Mouse (Mus musculus) stomach, embryonic 14.5 days (tissue): ENCODE data around the gene Lclat1. TPM values are rescaled to one million over a fixed set of nuclear protein-coding genes. Genes with fewer than 3 reads are reported as not detected.

Experiments
- ATAC-seq: fragments of 200-750 bp; cut with Nextera tagmentation; 2 replicates; pipeline ENCODE4 v1.8.0; 2017; ENCODE audit warnings: low read depth, moderate TSS enrichment; ENCODE audit not compliant: insufficient number of reproducible peaks, insufficient read depth, low FRiP score
- H3K27ac ChIP-seq: fragments of 300-500 bp; sonication (generic); 2 replicates; pipeline ENCODE4 v1.5.1; 2014; ENCODE audit warnings: mild to moderate bottlenecking, low read length, moderate library complexity, mixed read lengths
- H3K27me3 ChIP-seq: fragments of 300-500 bp; sonication (generic); 2 replicates; pipeline ENCODE4 v1.6.1; 2014; ENCODE audit warnings: low read length, control low read depth, mixed read lengths; ENCODE audit not compliant: control insufficient read depth, insufficient read depth
- H3K36me3 ChIP-seq: fragments of 300-500 bp; sonication (generic); 2 replicates; pipeline ENCODE4 v1.6.1; 2014; ENCODE audit warnings: mild to moderate bottlenecking, control low read depth, low read length, moderate library complexity, mixed read lengths; ENCODE audit not compliant: control insufficient read depth, insufficient read depth
- H3K4me1 ChIP-seq: fragments of 300-500 bp; sonication (generic); 2 replicates; pipeline ENCODE4 v1.6.1; 2014; ENCODE audit warnings: low read length, control low read depth, mixed read lengths; ENCODE audit not compliant: control insufficient read depth, insufficient read depth
- H3K4me2 ChIP-seq: fragments of 300-500 bp; sonication (generic); replicated peaks from 2 replicates; pipeline ENCODE4 v1.6.1; 2014; ENCODE audit warnings: low read depth, low read length, control low read depth
- H3K4me3 ChIP-seq: fragments of 300-500 bp; sonication (generic); 2 replicates; pipeline ENCODE4 v1.5.1; 2014; ENCODE audit warnings: low read depth, low read length, control low read depth
- H3K9ac ChIP-seq: fragments of 300-500 bp; sonication (generic); replicated peaks from 2 replicates; pipeline ENCODE4 v1.6.1; 2014; ENCODE audit warnings: low read depth, mild to moderate bottlenecking, control low read depth, low read length, moderate library complexity, mixed read lengths
- H3K9me3 ChIP-seq: fragments of 300-500 bp; sonication (generic); 2 replicates; pipeline ENCODE4 v1.6.1; 2016; ENCODE audit warnings: low read depth, low read length, control low read depth; ENCODE audit not compliant: control insufficient read depth
- WGBS: fragments of 180-500 bp; shearing (Covaris S2); extraction: QIAGEN DNeasy Blood & Tissue Kit; methylation state at CpG from one replicate; pipeline ENCODE4 v1.1.7; 2014; 5-methylcytosine and 5-hydroxymethylcytosine counted together
- polyA plus RNA-seq: library from polyadenylated mRNA; unstranded; fragments of >200 nt; fragmentation: Nextera tagmentation; extraction: Ambion mirVana; gene quantifications from 2 replicates; pipeline ENCODE4 v1.2.1, GENCODE M21; 2014

The Lclat1 gene
- polyA plus RNA-seq, 1 experiment from 2014 or later, result 20.0 TPM

- 72% methylated on average over 3 of the region's 3 CpGs for WGBS
- H3K27me3 ChIP-seq, result no peaks in the 10 kb centered on the region
- no peak overlapping the region for H3K4me2 ChIP-seq
- H3K27ac ChIP-seq, result no peak overlapping the region
- no peaks in the 10 kb centered on the region for H3K9me3 ChIP-seq
- no peak overlapping the region for H3K4me3 ChIP-seq
- no peak for ATAC-seq
- no peak overlapping the region for H3K9ac ChIP-seq
- H3K4me1 ChIP-seq, result 0 out of 2 replicates have a peak, but pooled peaks cover 3% of the 10 kb centered on the region
- no peaks in the 10 kb centered on the region for H3K36me3 ChIP-seq
Observed at GRCm38 (mm10) chr17:73237178-73237853, 129.5 kb downstream of the Lclat1 start.

GRCm38 (mm10) chr17:73238501-73238900 lies 130.7 kb downstream of the Lclat1 start:
- no peak for ATAC-seq
- Histone ChIP-seq H3K9ac (no peak overlapping the region), H3K27ac (no peak overlapping the region), H3K9me3 (no peaks in the 10 kb centered on the region), H3K4me2 (no peak overlapping the region), H3K27me3 (no peaks in the 10 kb centered on the region), H3K36me3 (no peaks in the 10 kb centered on the region; the same call in 1 of the 2 replicates), H3K4me3 (no peak overlapping the region), H3K4me1 (0 out of 2 replicates have a peak, but pooled peaks cover 3% of the 10 kb centered on the region)
- 86% methylated on average over 5 of the region's 5 CpGs for WGBS

GRCm38 (mm10) chr17:73241085-73241848 lies 133.5 kb downstream of the Lclat1 start:
- Histone ChIP-seq H3K36me3 (no peaks in the 10 kb centered on the region; the same call in 1 of the 2 replicates), H3K4me3 (no peak overlapping the region), H3K4me2 (no peak overlapping the region), H3K9me3 (no peaks in the 10 kb centered on the region), H3K27me3 (no peaks in the 10 kb centered on the region), H3K27ac (no peak overlapping the region), H3K4me1 (0 out of 2 replicates have a peak, but pooled peaks cover 3% of the 10 kb centered on the region), H3K9ac (no peak overlapping the region)
- ATAC-seq, result no peak
- 81% methylated on average over 5 of the region's 5 CpGs for WGBS

- WGBS, result 92% methylated on average over 6 of the region's 6 CpGs
- Histone ChIP-seq H3K27ac (no peak overlapping the region), H3K4me3 (no peak overlapping the region), H3K4me1 (0 out of 2 replicates have a peak, but pooled peaks cover 3% of the 10 kb centered on the region), H3K9me3 (no peaks in the 10 kb centered on the region), H3K36me3 (no peaks in the 10 kb centered on the region; the same call in 1 of the 2 replicates), H3K4me2 (no peak overlapping the region), H3K9ac (no peak overlapping the region), H3K27me3 (no peaks in the 10 kb centered on the region)
- ATAC-seq, result no peak
Observed at GRCm38 (mm10) chr17:73243676-73244075, 135.9 kb downstream of the Lclat1 start.

GRCm38 (mm10) chr17:73244596-73244995 lies 136.8 kb downstream of the Lclat1 start:
- Histone ChIP-seq H3K36me3 (no peaks in the 10 kb centered on the region; the same call in 1 of the 2 replicates), H3K4me2 (no peak overlapping the region), H3K4me1 (0 out of 2 replicates have a peak, but pooled peaks cover 3% of the 10 kb centered on the region), H3K4me3 (no peak overlapping the region), H3K27ac (no peak overlapping the region), H3K27me3 (no peaks in the 10 kb centered on the region), H3K9me3 (no peaks in the 10 kb centered on the region), H3K9ac (no peak overlapping the region)
- ATAC-seq, result no peak
- 90% methylated on average over 3 of the region's 3 CpGs for WGBS

- ATAC-seq, result no peak
- Histone ChIP-seq H3K4me2 (no peak overlapping the region), H3K36me3 (no peaks in the 10 kb centered on the region; the same call in 1 of the 2 replicates), H3K9me3 (no peaks in the 10 kb centered on the region), H3K27me3 (no peaks in the 10 kb centered on the region), H3K27ac (no peak overlapping the region), H3K4me3 (no peak overlapping the region), H3K4me1 (0 out of 2 replicates have a peak, but pooled peaks cover 3% of the 10 kb centered on the region), H3K9ac (no peak overlapping the region)
- WGBS, result 64% methylated on average over 13 of the region's 13 CpGs
Observed at GRCm38 (mm10) chr17:73245089-73245684, 137.4 kb downstream of the Lclat1 start.

- H3K4me2 ChIP-seq, result no peak overlapping the region
- WGBS, result 81% methylated on average over 3 of the region's 3 CpGs
- no peaks in the 10 kb centered on the region for H3K27me3 ChIP-seq
- no peaks in the 10 kb centered on the region for H3K9me3 ChIP-seq
- H3K36me3 ChIP-seq, result no peaks in the 10 kb centered on the region; the same call in 1 of the 2 replicates
- H3K9ac ChIP-seq, result no peak overlapping the region
- no peaks in the 10 kb centered on the region for H3K4me1 ChIP-seq
- ATAC-seq, result no peak
- no peak overlapping the region for H3K4me3 ChIP-seq
- no peak overlapping the region for H3K27ac ChIP-seq
Observed at GRCm38 (mm10) chr17:73246036-73246435, 138.3 kb downstream of the Lclat1 start.

GRCm38 (mm10) chr17:73246926-73247325 lies 139.1 kb downstream of the Lclat1 start:
- 95% methylated on average over 2 of the region's 2 CpGs for WGBS
- H3K27ac ChIP-seq, result no peak overlapping the region
- no peaks in the 10 kb centered on the region for H3K9me3 ChIP-seq
- H3K36me3 ChIP-seq, result no peaks in the 10 kb centered on the region; the same call in 1 of the 2 replicates
- H3K9ac ChIP-seq, result no peak overlapping the region
- no peak overlapping the region for H3K4me2 ChIP-seq
- no peak overlapping the region for H3K4me3 ChIP-seq
- H3K4me1 ChIP-seq, result 0 out of 2 replicates have a peak, but pooled peaks cover 3% of the 10 kb centered on the region
- no peak for ATAC-seq
- H3K27me3 ChIP-seq, result no peaks in the 10 kb centered on the region
